Mouse (Mus musculus): ENCODE data around the gene Gm33815. TPM values are rescaled to one million over a fixed set of nuclear protein-coding genes. Genes with fewer than 3 reads are reported as not detected.
"Not testable (repeated sequence)": the region's sequence is repeated elsewhere in the genome, so short reads cannot be mapped to it uniquely, and the experiment has no call there.

The Gm33815 gene
- not detected in 2 replicates for polyA plus RNA-seq (2014; fragmentation: Nextera tagmentation; extraction: Ambion mirVana)

GRCm38 (mm10) chrY:69320832-69321231 lies at the start of gene Gm33815:
TSS of gene Gm33815 (plus strand) at chrY:69321132.
- H3K27me3 ChIP-seq (ENCODE audit: insufficient read depth, low read length); ATAC-seq (ENCODE audit: insufficient read depth); H3K4me1 ChIP-seq (ENCODE audit: insufficient read depth); H3K4me3 ChIP-seq (ENCODE audit: low read depth, low read length); H3K9me3 ChIP-seq (ENCODE audit: low read depth, low read length); H3K36me3 ChIP-seq (ENCODE audit: insufficient read depth); H3K9ac ChIP-seq; DNase-seq; H3K27ac ChIP-seq (ENCODE audit: low read depth); H3K4me2 ChIP-seq: not testable (repeated sequence)
- WGBS: no CpG with 5 or more reads among the region's 1 CpGs
